Mouse (Mus musculus): ENCODE data around the gene Rgma. TPM values are rescaled to one million over a fixed set of nuclear protein-coding genes. Genes with fewer than 3 reads are reported as not detected.

Gene Rgma
- total and polyA plus RNA-seq, 3 experiments: 0.04 to 0.07 TPM; not detected in 1

DNA sequence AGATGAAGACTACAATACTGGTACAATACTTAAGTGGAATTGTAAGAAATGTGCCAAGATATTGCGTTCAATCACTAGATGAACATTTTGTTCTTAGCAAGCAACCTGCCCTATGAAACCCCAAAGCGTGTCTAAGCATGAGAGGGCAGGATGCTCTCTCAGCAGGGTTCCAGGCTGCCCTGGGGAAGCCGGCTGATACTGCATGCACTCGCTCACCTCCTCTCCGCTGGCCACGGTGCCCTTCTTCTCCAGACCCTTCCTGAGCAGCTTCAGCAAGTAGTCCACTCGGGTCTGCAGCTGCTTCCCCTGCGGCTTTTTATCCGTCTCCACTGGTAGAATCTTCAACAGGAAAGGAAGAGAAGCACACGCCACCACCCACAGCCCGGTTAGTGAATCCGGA is 78.8 kb downstream of the Rgma start:
- dilution Hi-C loops (cut with MboI; ENCODE audit: extremely low pct_ligation_motif_present, extremely low pct_unique_long_range_greater_than_20kb, low sequenced_read_pairs) (no loop called here), in situ Hi-C loops (cut with MboI; ENCODE audit: low pct_ligation_motif_present, low pct_unique_long_range_greater_than_20kb, low sequenced_read_pairs) (no loop called here)
- H3K4me2 ChIP-seq (ENCODE audit: insufficient read depth, low read depth, poor library complexity, severe bottlenecking): no peak overlapping the region
- TF ChIP-seq MXI1 (IDR thresholded peaks at IDR 0.05; ENCODE audit: low read depth, low read length): no peak
- no peak for TF ChIP-seq PAX5 (IDR thresholded peaks at IDR 0.05; ENCODE audit: low read length)
- no peak for TF ChIP-seq JUND (conservative IDR thresholded peaks at IDR 0.05; ENCODE audit: low read depth, low read length)
- no peak for TF ChIP-seq UBTF (IDR thresholded peaks at IDR 0.05; ENCODE audit: low read depth, low read length)
- H3K9me3 ChIP-seq (replicated peaks; ENCODE audit: low read length): no peaks in the 10 kb centered on the region
- no peak overlapping the region for H3K4me3 ChIP-seq (replicated peaks in 1 of 3; ENCODE audit: low read depth in 2 of 3, low read length in 2 of 3, poor library complexity in 1 of 3)
- peaks cover 4% of the 10 kb centered on the region; the same call in 1 of the 2 replicates for H3K79me2 ChIP-seq (replicated peaks; ENCODE audit: control insufficient read depth, extremely low read depth, insufficient read depth, poor library complexity, severe bottlenecking)
- H3K27ac ChIP-seq (ENCODE audit: insufficient read depth, low read depth): no peak overlapping the region
- no peaks in the 10 kb centered on the region for H3K4me1 ChIP-seq (ENCODE audit: control insufficient read depth in 1 of 2, insufficient read depth in 2 of 2)
- no peak overlapping the region for H3K9ac ChIP-seq (ENCODE audit: insufficient read depth, low read depth)
- H3K27me3 ChIP-seq (replicated peaks): no peaks in the 10 kb centered on the region
- no peak for DNase-seq (ENCODE audit: extremely low read depth)
- peaks cover 80 to 98% of the 10 kb centered on the region in 2 experiments for H3K36me3 ChIP-seq (replicated peaks in 1 of 2; ENCODE audit: control insufficient read depth in 1 of 2, insufficient read depth in 1 of 2, low read length in 1 of 2)

DNA sequence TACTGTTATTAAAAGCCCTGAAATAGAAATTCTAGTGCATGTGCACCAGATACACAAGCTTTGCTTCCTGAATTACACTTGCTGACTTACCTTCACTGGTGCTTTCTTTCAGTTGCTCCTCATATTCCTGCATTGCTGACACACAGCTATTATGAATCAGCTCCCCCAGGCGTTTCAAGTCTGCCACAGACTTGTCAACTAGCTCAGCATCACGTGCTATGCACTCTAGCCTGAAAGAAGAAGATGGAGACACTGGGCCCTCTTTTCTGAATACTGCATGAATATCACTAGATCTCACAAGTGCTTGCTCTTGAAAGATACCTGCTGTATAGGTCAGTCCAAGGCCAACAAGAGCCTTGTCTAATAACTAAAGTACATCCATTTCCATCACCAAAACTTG is 88.2 kb downstream of the Rgma start:
- no peak overlapping the region for H3K9ac ChIP-seq (ENCODE audit: insufficient read depth, low read depth)
- H3K4me1 ChIP-seq (ENCODE audit: control insufficient read depth in 1 of 2, insufficient read depth in 2 of 2): peaks cover 0 to 3% of the 10 kb centered on the region in 2 experiments; a peak in 1 of 4 replicates
- H3K36me3 ChIP-seq (replicated peaks in 1 of 2; ENCODE audit: control insufficient read depth in 1 of 2, insufficient read depth in 1 of 2, low read length in 1 of 2): peaks cover 82 to 92% of the 10 kb centered on the region in 2 experiments
- no peak overlapping the region for H3K27ac ChIP-seq (ENCODE audit: insufficient read depth, low read depth)
- dilution Hi-C loops (cut with MboI; ENCODE audit: extremely low pct_ligation_motif_present, extremely low pct_unique_long_range_greater_than_20kb, low sequenced_read_pairs): no loop called here
- DNase-seq (ENCODE audit: extremely low read depth): no peak
- H3K79me2 ChIP-seq (replicated peaks; ENCODE audit: control insufficient read depth, extremely low read depth, insufficient read depth, poor library complexity, severe bottlenecking): peaks cover 8% of the 10 kb centered on the region
- H3K9me3 ChIP-seq (replicated peaks; ENCODE audit: low read length): no peaks in the 10 kb centered on the region
- no peak overlapping the region for H3K4me3 ChIP-seq (replicated peaks in 1 of 3; ENCODE audit: low read depth in 2 of 3, low read length in 2 of 3, poor library complexity in 1 of 3)
- TF ChIP-seq USF2 (conservative IDR thresholded peaks at IDR 0.05; ENCODE audit: low read depth, low read length): no peak
- TF ChIP-seq ZKSCAN1 (IDR thresholded peaks at IDR 0.05; ENCODE audit: borderline replicate concordance, low read depth, low read length): no peak
- no peak for TF ChIP-seq CTCF (conservative IDR thresholded peaks at IDR 0.05 in 1 of 2, IDR thresholded peaks at IDR 0.05 in 1 of 2; ENCODE audit: low read depth in 2 of 2, low read length in 2 of 2)
- no peak for TF ChIP-seq ZMIZ1 (IDR thresholded peaks at IDR 0.05; ENCODE audit: low read depth, low read length)
- no peak for TF ChIP-seq MXI1 (IDR thresholded peaks at IDR 0.05; ENCODE audit: low read depth, low read length)
- no peak for TF ChIP-seq EP300 (IDR thresholded peaks at IDR 0.05; ENCODE audit: low read length)
- in situ Hi-C loops (cut with MboI; ENCODE audit: low pct_ligation_motif_present, low pct_unique_long_range_greater_than_20kb, low sequenced_read_pairs): no loop called here
- H3K4me2 ChIP-seq (ENCODE audit: insufficient read depth, low read depth, poor library complexity, severe bottlenecking): no peak overlapping the region
- H3K27me3 ChIP-seq (replicated peaks): no peaks in the 10 kb centered on the region

DNA sequence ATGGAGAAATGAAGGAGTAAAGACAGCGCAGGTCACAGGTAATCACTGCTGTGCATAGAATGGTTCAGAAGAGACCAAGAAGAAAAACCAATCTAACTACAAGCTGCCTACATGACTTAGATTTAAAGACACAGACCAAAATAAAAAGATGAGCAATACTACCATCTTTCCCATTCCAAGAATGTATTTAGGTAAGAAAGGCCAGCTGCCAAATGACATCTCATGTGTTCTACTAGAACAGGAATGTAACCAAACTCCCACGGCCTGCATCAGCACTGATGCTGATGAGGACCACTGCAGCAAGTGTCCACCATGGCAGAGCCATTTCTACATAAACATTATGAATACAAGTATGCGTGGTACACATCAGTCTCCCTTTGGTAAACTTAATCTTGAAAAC is 92.4 kb downstream of the Rgma start:
- TF ChIP-seq EP300 (IDR thresholded peaks at IDR 0.05; ENCODE audit: low read length) (no peak), ZNF384 (IDR thresholded peaks at IDR 0.05; ENCODE audit: low read depth, low read length) (no peak), UBTF (IDR thresholded peaks at IDR 0.05; ENCODE audit: low read depth, low read length) (no peak), IRF4 (IDR thresholded peaks at IDR 0.05; ENCODE audit: low read depth, low read length) (no peak), MAX (IDR thresholded peaks at IDR 0.05; ENCODE audit: low read length) (no peak), CHD2 (IDR thresholded peaks at IDR 0.05; ENCODE audit: low read length) (no peak)
- Histone ChIP-seq H3K9ac (ENCODE audit: insufficient read depth, low read depth) (no peak overlapping the region), H3K27me3 (replicated peaks) (no peaks in the 10 kb centered on the region), H3K9me3 (replicated peaks; ENCODE audit: low read length) (no peaks in the 10 kb centered on the region), H3K4me3 (replicated peaks in 1 of 3; ENCODE audit: low read depth in 2 of 3, low read length in 2 of 3, poor library complexity in 1 of 3) (no peak overlapping the region), H3K79me2 (replicated peaks; ENCODE audit: control insufficient read depth, extremely low read depth, insufficient read depth, poor library complexity, severe bottlenecking) (peaks cover 2% of the 10 kb centered on the region; the same call in 1 of the 2 replicates), H3K36me3 (replicated peaks in 1 of 2; ENCODE audit: control insufficient read depth in 1 of 2, insufficient read depth in 1 of 2, low read length in 1 of 2) (peaks cover 79 to 93% of the 10 kb centered on the region in 2 experiments), H3K4me2 (ENCODE audit: insufficient read depth, low read depth, poor library complexity, severe bottlenecking) (no peak overlapping the region), H3K4me1 (ENCODE audit: control insufficient read depth in 1 of 2, insufficient read depth in 2 of 2) (no peaks in the 10 kb centered on the region), H3K27ac (ENCODE audit: insufficient read depth, low read depth) (no peak overlapping the region)
- in situ Hi-C loops (cut with MboI; ENCODE audit: low pct_ligation_motif_present, low pct_unique_long_range_greater_than_20kb, low sequenced_read_pairs) (no loop called here), dilution Hi-C loops (cut with MboI; ENCODE audit: extremely low pct_ligation_motif_present, extremely low pct_unique_long_range_greater_than_20kb, low sequenced_read_pairs) (no loop called here)
- DNase-seq (ENCODE audit: extremely low read depth): no peak

Other genes with a start within 250 kb of the Rgma start
- 21.4 and 30.9 TPM in 2 replicates for gene Chd2, start 166.3 kb downstream of the Rgma start, total RNA-seq (2012; rRNA removed)
- gene Chd2, start 166.3 kb downstream of the Rgma start, total RNA-seq (2014; rRNA removed): 18.2 and 23.2 TPM in 2 replicates
- gene Chd2, start 166.3 kb downstream of the Rgma start, polyA plus RNA-seq (2012; ENCODE audit: insufficient read length, low read depth): 39.3 and 42.8 TPM in 2 replicates